Mouse (Mus musculus) thymus, postnatal 10 days (tissue): Measurements from ENCODE around the gene Slc4a3.

ENCODE experiments used
- DNase-seq, 2 experiments: peaks; one replicate each; pipeline ENCODE4 v3.0.0; 2021; ENCODE audit warnings: low spot score in 2 of 2

The Slc4a3 gene

GRCm38 (mm10) chr1:75596906-75597305 lies 50.8 kb downstream of the Slc4a3 start:
- no peak for DNase-seq

DNA sequence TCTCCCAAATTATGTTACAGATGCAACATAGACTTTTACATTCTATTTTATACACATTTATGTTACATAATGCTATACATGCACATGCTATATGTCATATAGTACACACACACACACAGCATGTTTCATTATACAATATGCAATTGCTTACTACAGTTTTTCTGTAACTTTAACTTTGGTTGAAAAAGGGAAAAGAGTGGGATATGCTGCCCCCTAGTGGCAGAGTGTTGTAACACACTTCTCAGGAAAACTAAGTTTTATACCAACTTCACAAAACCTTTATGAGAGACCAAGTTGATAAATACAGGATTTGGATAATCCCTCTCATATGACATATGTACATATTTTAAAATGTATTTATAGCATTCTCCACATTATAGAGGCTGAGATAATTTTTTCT lies 51.6 kb downstream of the Slc4a3 start:
- DNase-seq: peak in 1 of 2 experiments; percentile 29

DNA sequence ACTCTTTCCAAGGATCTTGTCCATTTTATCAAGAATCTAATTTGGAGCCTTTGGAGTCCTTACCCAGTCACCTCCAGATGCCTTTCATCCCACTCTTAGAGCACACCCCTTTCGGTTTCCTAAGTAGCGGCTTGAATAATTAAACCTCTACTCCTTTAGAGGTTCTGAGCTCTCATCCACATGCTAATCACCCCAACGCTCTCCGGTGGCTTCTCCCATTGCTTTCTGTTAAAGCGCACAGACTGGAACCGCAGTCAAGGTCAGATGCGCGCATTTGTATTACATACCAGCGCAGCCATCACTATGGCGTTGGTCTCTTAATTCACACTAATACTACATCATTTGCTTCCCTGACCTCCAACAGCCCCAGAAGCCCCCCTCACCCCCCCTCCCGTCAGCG lies 55.7 kb downstream of the Slc4a3 start:
- no peak for DNase-seq

GRCm38 (mm10) chr1:75603584-75603983 lies 57.5 kb downstream of the Slc4a3 start:
- DNase-seq: no peak

- no peak for DNase-seq
Observed at GRCm38 (mm10) chr1:75608225-75608624, 62.2 kb downstream of the Slc4a3 start.

DNA sequence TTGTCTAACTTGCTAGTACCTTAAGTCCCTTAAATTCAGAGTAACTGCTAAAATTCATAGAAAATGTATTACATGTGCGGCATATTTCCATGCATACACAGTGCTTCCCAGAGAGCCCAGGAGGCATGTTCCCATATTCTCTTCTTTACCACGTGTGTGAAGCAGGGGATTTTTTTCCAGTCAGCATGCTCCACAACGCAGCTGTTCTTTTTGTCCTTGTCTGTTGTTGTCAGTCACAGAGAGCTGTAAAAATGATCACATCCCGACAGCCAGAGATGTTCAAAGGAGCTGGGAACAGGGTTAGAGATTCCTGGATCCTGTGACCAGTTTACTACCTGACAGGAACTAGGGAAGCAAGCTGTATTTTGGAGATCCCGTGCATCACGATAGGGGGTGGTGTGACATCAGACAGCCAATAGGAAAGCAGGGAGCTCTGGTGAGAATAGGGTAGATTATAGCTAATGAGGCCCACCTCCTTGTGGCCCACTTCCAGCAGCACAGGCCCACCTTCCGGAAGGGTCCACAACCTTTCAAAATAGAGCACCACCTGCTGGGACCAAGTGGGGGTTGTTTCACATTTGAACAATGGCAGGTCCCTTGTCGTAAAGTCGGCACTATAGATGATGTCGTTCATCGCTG lies 62.7 kb downstream of the Slc4a3 start:
- DNase-seq: no peak

GRCm38 (mm10) chr1:75609264-75609662 lies 63.2 kb downstream of the Slc4a3 start:
- DNase-seq: no peak

DNA sequence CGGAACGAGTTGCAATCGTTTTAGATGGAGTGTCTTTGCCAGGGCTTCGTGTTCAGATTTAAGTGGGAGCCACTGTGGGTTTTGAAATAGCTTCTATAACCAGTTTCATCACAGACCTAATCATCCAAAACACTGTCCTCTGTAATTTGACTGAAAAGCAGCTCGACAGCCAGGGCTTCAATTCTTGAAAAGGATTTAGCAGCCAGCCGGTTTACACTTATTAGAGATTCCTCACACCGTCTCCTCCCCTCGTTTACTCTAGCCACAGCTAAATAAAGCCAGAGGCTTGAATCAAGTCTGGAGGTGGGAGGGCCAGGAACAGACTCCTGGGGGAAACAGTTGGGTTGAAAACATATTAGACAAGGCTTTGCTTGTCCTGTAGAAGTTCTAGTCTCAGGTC lies 64.5 kb downstream of the Slc4a3 start:
- DNase-seq: no peak
